18 mouse cellular contexts compared by ENCODE assay signal in the genomic region with DNA sequence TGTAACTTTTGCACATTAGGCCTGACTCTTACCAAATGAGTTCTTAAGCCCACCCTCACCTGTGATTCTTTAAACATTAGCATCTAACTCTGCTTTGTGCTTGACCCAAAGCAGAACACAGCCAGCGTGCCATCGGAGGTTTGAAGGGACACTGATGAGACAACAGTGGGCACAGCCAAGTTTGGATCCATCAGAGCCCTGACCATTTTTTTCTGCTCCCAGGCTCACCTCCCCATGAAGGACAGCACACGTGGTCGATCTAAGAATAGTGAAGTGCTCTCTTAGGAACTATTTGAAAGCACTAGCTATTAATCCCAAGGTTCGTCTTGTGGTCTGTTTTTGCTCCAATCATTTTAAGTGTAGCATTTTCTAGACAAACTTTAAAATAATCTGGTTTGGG.
"Had no signal": no experiment of that assay in that cellular context is flagged by ENCODE, and none has a peak within 500 bp of the region (broad histone marks: within the 10 kb centered on the region; RNA-seq: fewer than 3 reads in every experiment).

No protein-coding gene starts in this region.

- H3K9ac ChIP-seq: lung, embryonic 14.5 days; midbrain, embryonic 12.5 days; neural tube, embryonic 13.5 days; neural tube, embryonic 15.5 days had no signal

- H3K27me3 ChIP-seq: neural tube, embryonic 15.5 days had no signal

- H3K27ac ChIP-seq: midbrain, embryonic 10.5 days; midbrain, embryonic 12.5 days; neural tube, embryonic 13.5 days; neural tube, embryonic 15.5 days had no signal

- H3K9me3 ChIP-seq: midbrain, embryonic 10.5 days; midbrain, embryonic 12.5 days; neural tube, embryonic 13.5 days; neural tube, embryonic 15.5 days had no signal

- H3K4me2 ChIP-seq: lung, embryonic 14.5 days; midbrain, embryonic 12.5 days; neural tube, embryonic 13.5 days; neural tube, embryonic 15.5 days had no signal

- H3K4me1 ChIP-seq: midbrain, embryonic 12.5 days; neural tube, embryonic 13.5 days; neural tube, embryonic 15.5 days had no signal

- ATAC-seq: midbrain, embryonic 16.5 days had no signal

- H3K36me3 ChIP-seq: midbrain, embryonic 10.5 days; midbrain, embryonic 12.5 days; neural tube, embryonic 13.5 days; neural tube, embryonic 15.5 days had no signal

- H3K4me3 ChIP-seq: midbrain, embryonic 10.5 days; midbrain, embryonic 12.5 days; myocyte; neural tube, embryonic 13.5 days; neural tube, embryonic 15.5 days had no signal

- DNase-seq: lung, embryonic 14.5 days; lung, postnatal 10 days; lung, postnatal 4 days; midbrain, embryonic 14.5 days; retina, postnatal 1 day; right cerebral cortex, adult 18-20 months; right cerebral cortex, postnatal 25 days; right cerebral cortex, postnatal 4 days; spleen, adult 18-20 months; thymus, adult 18-20 months; thymus, postnatal 14 days; thymus, postnatal 36 days had no signal
